Mouse (Mus musculus): ENCODE data around the gene Mapk8.
A peak's percentile ranks its signal among the peaks of the same experiment; 100 is the strongest.

The Mapk8 gene

GRCm38 (mm10) chr14:33348146-33348545 lies 98.8 kb downstream of the Mapk8 start:
- no peak for DNase-seq (ENCODE audit: low spot score)

- no peak for DNase-seq (ENCODE audit: low spot score)
Measured at GRCm38 (mm10) chr14:33347738-33348137, 99.2 kb downstream of the Mapk8 start.

- no peak for DNase-seq (ENCODE audit: low spot score)
Measured at GRCm38 (mm10) chr14:33346546-33346945, 100.4 kb downstream of the Mapk8 start.

- no peak for DNase-seq (ENCODE audit: low spot score)
Measured at GRCm38 (mm10) chr14:33343131-33343725, 103.7 kb downstream of the Mapk8 start.

- no peak for DNase-seq (ENCODE audit: low spot score)
Measured at GRCm38 (mm10) chr14:33338684-33339083, 108.3 kb downstream of the Mapk8 start.

GRCm38 (mm10) chr14:33335733-33336132 lies 111.2 kb downstream of the Mapk8 start:
- no peak for DNase-seq (ENCODE audit: low spot score)

- no peak for DNase-seq (ENCODE audit: low spot score)
Measured at GRCm38 (mm10) chr14:33334402-33334801, 112.6 kb downstream of the Mapk8 start.

GRCm38 (mm10) chr14:33333833-33334232 lies 113.1 kb downstream of the Mapk8 start:
- DNase-seq (ENCODE audit: low spot score): peak; percentile 48

- DNase-seq (ENCODE audit: low spot score): no peak
Measured at GRCm38 (mm10) chr14:33331627-33332026, 115.3 kb downstream of the Mapk8 start.

- DNase-seq (ENCODE audit: low spot score): peak; percentile 34
Measured at GRCm38 (mm10) chr14:33330986-33331385, 116.0 kb downstream of the Mapk8 start.

- DNase-seq (ENCODE audit: low spot score): no peak
Measured at GRCm38 (mm10) chr14:33329297-33329805, 117.6 kb downstream of the Mapk8 start.

GRCm38 (mm10) chr14:33328369-33328768 lies 118.6 kb downstream of the Mapk8 start:
- no peak for DNase-seq (ENCODE audit: low spot score)

Data from embryo, embryonic 10 days (tissue).